14 mouse cellular contexts compared by ENCODE assay signal in the genomic region with DNA sequence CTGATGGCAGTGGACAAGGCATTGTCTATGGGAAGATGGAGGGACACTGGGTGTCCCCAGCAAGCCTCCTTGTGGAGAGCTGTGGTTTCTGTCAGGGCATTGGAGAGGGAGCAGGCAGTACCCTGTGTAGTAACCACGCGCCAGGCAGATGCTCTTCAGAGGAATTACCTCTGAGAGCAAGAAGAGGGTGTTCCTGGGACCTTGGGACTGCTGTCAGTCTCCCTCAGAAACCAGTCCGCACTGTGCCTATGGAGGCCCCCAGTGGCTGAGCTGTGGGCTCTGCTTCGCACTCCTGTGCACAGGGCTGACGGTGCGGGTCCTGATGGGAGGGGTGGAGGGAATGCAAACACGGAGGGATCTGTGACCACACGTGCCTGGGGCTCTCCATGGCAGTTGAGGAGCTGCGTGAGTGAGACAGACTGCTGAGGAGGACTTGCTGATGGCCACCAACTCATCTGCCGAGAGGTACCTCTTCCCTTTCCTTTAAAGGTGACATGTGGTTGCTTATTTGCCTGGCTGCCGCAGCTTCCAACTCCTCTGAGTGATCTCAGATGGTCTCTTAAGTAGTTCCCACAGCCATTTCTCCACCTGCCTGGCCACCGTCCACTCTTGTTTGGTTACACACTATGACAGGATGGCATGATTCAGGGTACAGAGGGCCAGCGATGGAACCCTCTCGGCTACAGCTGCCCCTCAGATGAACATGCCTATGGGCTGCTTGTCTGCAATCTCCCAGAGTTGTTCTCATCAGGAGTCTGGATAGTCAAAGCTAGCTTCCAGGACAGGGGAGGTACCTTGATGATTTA. TPM values are rescaled to one million over a fixed set of nuclear protein-coding genes. Genes with fewer than 3 reads are reported as not detected.
DNase-seq lines count a peak whose midpoint lies in the region; ATAC-seq lines count a peak whose summit lies in the region.
"Had no signal": no experiment of that assay in that cellular context is flagged by ENCODE, and none has a peak within 500 bp of the region (broad histone marks: within the 10 kb centered on the region; RNA-seq: fewer than 3 reads in every experiment).

No protein-coding gene starts in this region.

- intact Hi-C loops in left cerebral cortex, postnatal 14 days (cut with DNase I): loop anchor here (5.0 to 10.0 kb wide), 3 partner anchors 241 to 342 kb away; no protein-coding TSS in a partner anchor

- peaks cover 47% of the 10 kb centered on the region for H3K4me1 ChIP-seq in forebrain, embryonic 15.5 days
- peaks cover 25% of the 10 kb centered on the region for H3K4me1 ChIP-seq in midbrain, embryonic 11.5 days (ENCODE audit: control insufficient read depth, insufficient read depth, low read length)
- H3K4me1 ChIP-seq: stomach, embryonic 15.5 days had no signal

- 15% methylated on average over 14 of the region's 14 CpGs for WGBS in forebrain, embryonic 15.5 days
- 20% methylated on average over 14 of the region's 14 CpGs for WGBS in midbrain, embryonic 11.5 days

- peak; percentile 51 to 82 for DNase-seq in left cerebral cortex, postnatal 14 days (ENCODE audit: low spot score in 2 of 2)
- DNase-seq in left cerebral cortex, adult 11 months (ENCODE audit: low spot score): no peak
- DNase-seq in midbrain, embryonic 11.5 days (ENCODE audit: low spot score, missing footprints): peak; percentile 90
- DNase-seq in right cerebral cortex, postnatal 25 days: peak; percentile 65
- DNase-seq in heart, adult 9 months (ENCODE audit: low spot score in 2 of 2): no peak
- DNase-seq in spleen, adult 18-20 months: no peak
- DNase-seq: kidney, adult 11 months; liver had no signal

- peak overlapping the region; percentile 97 for H3K27ac ChIP-seq in forebrain, embryonic 15.5 days (replicated peaks)
- H3K27ac ChIP-seq in midbrain, embryonic 11.5 days (ENCODE audit: low read depth, low read length): no peak overlapping the region
- H3K27ac ChIP-seq: embryonic facial prominence, embryonic 13.5 days; stomach, embryonic 15.5 days had no signal

- peak; percentile 47 for ATAC-seq in forebrain, embryonic 15.5 days (replicated peaks)
- peak; percentile 43; the same call in 1 of the 2 replicates for ATAC-seq in midbrain, embryonic 11.5 days (ENCODE audit: low FRiP score)
- ATAC-seq in CD4-positive, CD25-positive, alpha-beta regulatory T cell, adult 4 months: no peak

- peak overlapping the region; percentile 61 for H3K4me2 ChIP-seq in forebrain, embryonic 15.5 days (replicated peaks)
- H3K4me2 ChIP-seq in midbrain, embryonic 11.5 days: peak overlapping the region; percentile 58
- H3K4me2 ChIP-seq: stomach, embryonic 15.5 days had no signal

- no peaks in the 10 kb centered on the region for H3K36me3 ChIP-seq in forebrain, embryonic 15.5 days
- H3K36me3 ChIP-seq in midbrain, embryonic 11.5 days (ENCODE audit: control insufficient read depth, insufficient read depth, low read length): no peaks in the 10 kb centered on the region
- H3K36me3 ChIP-seq: embryonic facial prominence, embryonic 13.5 days; stomach, embryonic 15.5 days had no signal

- no peaks in the 10 kb centered on the region for H3K27me3 ChIP-seq in forebrain, embryonic 15.5 days
- H3K27me3 ChIP-seq in midbrain, embryonic 11.5 days (ENCODE audit: control insufficient read depth, insufficient read depth, low read length): peaks cover 28% of the 10 kb centered on the region
- H3K27me3 ChIP-seq: CH12.LX had no signal

- H3K9me3 ChIP-seq in forebrain, embryonic 15.5 days: no peaks in the 10 kb centered on the region
- no peaks in the 10 kb centered on the region for H3K9me3 ChIP-seq in midbrain, embryonic 11.5 days (ENCODE audit: control insufficient read depth, low read length)
- H3K9me3 ChIP-seq: embryonic facial prominence, embryonic 13.5 days; stomach, embryonic 15.5 days had no signal

- peak overlapping the region; percentile 56 for H3K4me3 ChIP-seq in forebrain, embryonic 15.5 days
- H3K4me3 ChIP-seq in midbrain, embryonic 11.5 days (ENCODE audit: low read depth, low read length): 0 out of 2 replicates have a peak overlapping the region, but pooled peaks have one; percentile 6
- H3K4me3 ChIP-seq: embryonic facial prominence, embryonic 13.5 days; stomach, embryonic 15.5 days had no signal

- peak overlapping the region; percentile 83 for H3K9ac ChIP-seq in forebrain, embryonic 15.5 days (replicated peaks)
- H3K9ac ChIP-seq in midbrain, embryonic 11.5 days (ENCODE audit: low read length): peak overlapping the region; percentile 17; the same call in 1 of the 2 replicates
- H3K9ac ChIP-seq: embryonic facial prominence, embryonic 13.5 days; stomach, embryonic 15.5 days had no signal

RNA-seq across cellular contexts. Expression of a gene that starts 5.1 kb away (rescaled TPM):
- 100 to 1,000 TPM; 230 to 239 TPM for total RNA-seq in left cerebral cortex, postnatal 14 days (2021)
- 246 and 254 TPM in 2 replicates for polyA plus RNA-seq in forebrain, embryonic 15.5 days (2015; fragmentation: Nextera tagmentation; extraction: Ambion mirVana)
- polyA plus RNA-seq in midbrain, embryonic 11.5 days (2014; fragmentation: Nextera tagmentation; extraction: Ambion mirVana): 13.3 and 13.5 TPM in 2 replicates
- polyA plus RNA-seq in CD4-positive, CD25-positive, alpha-beta regulatory T cell, adult 4 months (2017; shearing (Covaris generic)): under 1 TPM in 1 of 2 experiments, not detected in 1; 0.20 TPM
- total RNA-seq: granulocyte monocyte progenitor cell, adult 5-6 weeks had no signal

Comparison
In these comparisons a context has a peak if more than half of its experiments do, and no peak if none do; other contexts are left out.
1. DNase-seq: peak in left cerebral cortex, postnatal 14 days (2 of 2), midbrain, embryonic 11.5 days (single experiment) and right cerebral cortex, postnatal 25 days (single experiment); none in left cerebral cortex, adult 11 months (single experiment), heart, adult 9 months (0 of 2) and spleen, adult 18-20 months (0 of 2).
2. RNA of a gene that starts 5.1 kb away (polyA plus RNA-seq): 246 to 254 TPM in forebrain, embryonic 15.5 days; 13.3 to 13.5 TPM in midbrain, embryonic 11.5 days and 0.20 TPM in CD4-positive, CD25-positive, alpha-beta regulatory T cell, adult 4 months; every median in the first group is over 10 times any median in the second.